Mouse (Mus musculus) heart, postnatal 0 days (tissue): ENCODE measurements at regions not wholly inside any gene's neighbourhood (a gene's known extent, or its start where the extent isn't known, plus 50 kb on each side); places are given as distances from the start of the nearest gene placed in this dataset.
"Not testable (repeated sequence)": the region's sequence is repeated elsewhere in the genome, so short reads cannot be mapped to it uniquely, and the experiment has no call there.

Experiments
- CTCF ChIP-seq: IDR thresholded peaks from 2 replicates; pipeline ENCODE4 v1.5.1; 2016; ENCODE audit warnings: antibody characterized with exemption, control low read depth, low read depth
- EP300 ChIP-seq: IDR thresholded peaks from 2 replicates; pipeline ENCODE4 v1.6.1; 2016; ENCODE audit warnings: antibody characterized with exemption, low read depth

DNA sequence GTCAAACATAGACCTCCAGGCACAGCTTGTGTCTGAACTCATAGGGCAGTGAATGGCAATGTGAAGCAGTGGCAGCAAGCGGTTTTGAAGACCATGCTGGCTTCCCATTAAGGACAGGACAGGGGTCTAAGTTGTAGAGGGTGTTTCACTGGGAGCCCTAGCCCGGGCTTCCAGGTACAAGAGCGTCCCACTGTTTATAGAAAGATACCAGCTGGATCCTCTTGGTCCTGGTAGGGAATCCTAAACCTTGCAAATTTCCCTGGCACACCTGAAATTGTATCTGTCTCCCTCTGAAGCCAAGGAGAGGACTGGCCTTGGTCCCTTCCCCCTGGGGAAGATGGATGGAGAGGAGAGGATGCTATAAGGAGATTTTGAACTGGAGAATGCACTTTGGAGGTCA lies 111.9 kb upstream of the Ywhaq start:
- not testable (repeated sequence) for TF ChIP-seq EP300, CTCF
